Mouse (Mus musculus): ENCODE results near the gene Ccdc169.

DNA sequence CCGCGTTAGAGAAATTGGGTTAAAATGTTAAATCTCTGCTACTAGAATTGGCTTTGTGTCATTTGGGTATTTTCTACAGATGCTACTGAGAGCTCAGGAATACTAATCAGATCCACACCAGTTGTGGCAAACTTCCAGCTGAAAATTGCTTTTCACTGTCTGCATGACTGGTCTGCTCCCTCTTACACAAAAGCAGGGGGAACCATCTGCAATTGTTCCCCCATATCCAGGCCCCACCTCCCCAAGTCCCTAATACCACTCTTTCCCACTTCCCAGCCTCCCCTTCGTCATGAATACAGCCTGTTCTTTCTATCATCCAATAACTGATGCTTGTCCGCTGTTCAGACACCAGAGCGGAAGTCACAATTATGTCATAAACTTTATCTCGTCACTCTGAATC, 77.3 kb downstream of the Ccdc169 start:
- no peak for TF ChIP-seq POLR2A (IDR thresholded peaks at IDR 0.05; ENCODE audit: borderline replicate concordance, extremely low read depth, insufficient read depth, insufficient read length, poor library complexity, severe bottlenecking)
- TF ChIP-seq CTCF (IDR thresholded peaks at IDR 0.05; ENCODE audit: borderline replicate concordance, extremely low read depth, insufficient read depth, insufficient read length), result no peak
